Mouse (Mus musculus) thymus, adult 2 months (tissue): ENCODE measurements around the gene Nupl2.

Experiments
- CTCF ChIP-seq: fragments of 200-500 bp; IDR thresholded peaks from 2 replicates; pipeline ENCODE4 v1.5.1; 2012; ENCODE audit warnings: mild to moderate bottlenecking, control low read depth, low read length, moderate library complexity, borderline replicate concordance; ENCODE audit not compliant: control insufficient read depth, poor library complexity, insufficient read depth; ENCODE audit errors: extremely low read depth
- POLR2A ChIP-seq: fragments of 200-500 bp; IDR thresholded peaks from 2 replicates; pipeline ENCODE4 v1.6.1; 2012; ENCODE audit warnings: mild to moderate bottlenecking, low read length, control low read depth, moderate library complexity; ENCODE audit not compliant: control insufficient read depth, poor library complexity, insufficient read depth; ENCODE audit errors: extremely low read depth

- no peak for TF ChIP-seq CTCF
- TF ChIP-seq POLR2A: no peak
These were observed 43.7 kb downstream of the Nupl2 start for GRCm38 (mm10) chr5:24208505-24208904.
